Mouse (Mus musculus): ENCODE data around the gene Cd59b. TPM values are rescaled to one million over a fixed set of nuclear protein-coding genes. Genes with fewer than 3 reads are reported as not detected.

The Cd59b gene
- polyA plus RNA-seq (2014; fragmentation: Nextera tagmentation; extraction: Ambion mirVana): 2.1 and 2.9 TPM in 2 replicates

GRCm38 (mm10) chr2:104069704-104070185, at the start of gene Cd59b:
Gene Cd59b, plus strand, starts transcription at chr2:104069849.
- H3K4me2 ChIP-seq (ENCODE audit: low read depth, low read length, severe bottlenecking): peak within 1 kb of the TSS; percentile 54
- H3K4me3 ChIP-seq (ENCODE audit: low read depth, low read length): peak within 1 kb of the TSS; percentile 34
- no peaks in the 10 kb centered on the region for H3K4me1 ChIP-seq (replicated peaks; ENCODE audit: control insufficient read depth, insufficient read depth, low read length)
- peak within 1 kb of the TSS; percentile 45; the same call in 1 of the 2 replicates for H3K9ac ChIP-seq (ENCODE audit: low read length)
- peak; percentile 93 for ATAC-seq (replicated peaks; ENCODE audit: low FRiP score)
- H3K36me3 ChIP-seq (ENCODE audit: control insufficient read depth, insufficient read depth, low read length): no peaks in the 10 kb centered on the region
- H3K9me3 ChIP-seq (ENCODE audit: control insufficient read depth, low read length): no peaks in the 10 kb centered on the region
- WGBS: 5% methylated on average over 13 of the region's 13 CpGs
- H3K27ac ChIP-seq (ENCODE audit: low read depth, low read length): no peak within 1 kb of the TSS
- H3K27me3 ChIP-seq (ENCODE audit: control insufficient read depth, insufficient read depth, low read length): no peaks in the 10 kb centered on the region
- DNase-seq (ENCODE audit: low spot score): peak; percentile 79

GRCm38 (mm10) chr2:104023096-104023495, 46.6 kb upstream of the Cd59b start:
- Histone ChIP-seq H3K9me3 (ENCODE audit: control insufficient read depth, low read length) (no peaks in the 10 kb centered on the region), H3K36me3 (ENCODE audit: control insufficient read depth, insufficient read depth, low read length) (no peaks in the 10 kb centered on the region), H3K9ac (ENCODE audit: low read length) (no peak overlapping the region), H3K4me2 (ENCODE audit: low read depth, low read length, severe bottlenecking) (no peak overlapping the region), H3K4me1 (replicated peaks; ENCODE audit: control insufficient read depth, insufficient read depth, low read length) (no peaks in the 10 kb centered on the region), H3K4me3 (ENCODE audit: low read depth, low read length) (no peak overlapping the region), H3K27ac (ENCODE audit: low read depth, low read length) (no peak overlapping the region), H3K27me3 (ENCODE audit: control insufficient read depth, insufficient read depth, low read length) (no peaks in the 10 kb centered on the region)
- 86% methylated on average over 7 of the region's 7 CpGs for WGBS
- ATAC-seq (replicated peaks; ENCODE audit: low FRiP score) (no peak), DNase-seq (ENCODE audit: low spot score) (no peak)

- no peak overlapping the region for H3K27ac ChIP-seq (ENCODE audit: low read depth, low read length)
- no peak overlapping the region for H3K4me2 ChIP-seq (ENCODE audit: low read depth, low read length, severe bottlenecking)
- DNase-seq (ENCODE audit: low spot score): no peak
- H3K9me3 ChIP-seq (ENCODE audit: control insufficient read depth, low read length): no peaks in the 10 kb centered on the region
- ATAC-seq (replicated peaks; ENCODE audit: low FRiP score): no peak
- no peaks in the 10 kb centered on the region for H3K27me3 ChIP-seq (ENCODE audit: control insufficient read depth, insufficient read depth, low read length)
- 87% methylated on average over 4 of the region's 4 CpGs for WGBS
- no peak overlapping the region for H3K4me3 ChIP-seq (ENCODE audit: low read depth, low read length)
- no peak overlapping the region for H3K9ac ChIP-seq (ENCODE audit: low read length)
- H3K36me3 ChIP-seq (ENCODE audit: control insufficient read depth, insufficient read depth, low read length): no peaks in the 10 kb centered on the region
- peaks cover 4% of the 10 kb centered on the region; the same call in 1 of the 2 replicates for H3K4me1 ChIP-seq (replicated peaks; ENCODE audit: control insufficient read depth, insufficient read depth, low read length)
Observed at GRCm38 (mm10) chr2:104024656-104025055, 45.0 kb upstream of the Cd59b start.

GRCm38 (mm10) chr2:104027458-104028138, 42.1 kb upstream of the Cd59b start, which contains the start of gene Fbxo3:
Gene Fbxo3, plus strand, starts transcription at chr2:104027721.
- Histone ChIP-seq H3K27me3 (ENCODE audit: control insufficient read depth, insufficient read depth, low read length) (no peaks in the 10 kb centered on the region), H3K4me2 (ENCODE audit: low read depth, low read length, severe bottlenecking) (peak within 1 kb of the TSS; percentile 88), H3K9ac (ENCODE audit: low read length) (peak within 1 kb of the TSS; percentile 93), H3K27ac (ENCODE audit: low read depth, low read length) (no peak within 1 kb of the TSS), H3K4me3 (ENCODE audit: low read depth, low read length) (peak within 1 kb of the TSS; percentile 74), H3K4me1 (replicated peaks; ENCODE audit: control insufficient read depth, insufficient read depth, low read length) (peaks cover 4% of the 10 kb centered on the region; the same call in 1 of the 2 replicates), H3K36me3 (ENCODE audit: control insufficient read depth, insufficient read depth, low read length) (no peaks in the 10 kb centered on the region), H3K9me3 (ENCODE audit: control insufficient read depth, low read length) (no peaks in the 10 kb centered on the region)
- DNase-seq (ENCODE audit: low spot score) (peak; percentile 96), ATAC-seq (replicated peaks; ENCODE audit: low FRiP score) (peak; percentile 98)
- under 1% methylated on average over 44 of the region's 44 CpGs for WGBS

GRCm38 (mm10) chr2:104028139-104028723, 41.4 kb upstream of the Cd59b start, which contains the start of gene 4931422A03Rik:
Gene 4931422A03Rik, minus strand, starts transcription at chr2:104028361.
- peaks cover 4% of the 10 kb centered on the region; the same call in 1 of the 2 replicates for H3K4me1 ChIP-seq (replicated peaks; ENCODE audit: control insufficient read depth, insufficient read depth, low read length)
- ATAC-seq (replicated peaks; ENCODE audit: low FRiP score): peak; percentile 69
- no peaks in the 10 kb centered on the region for H3K27me3 ChIP-seq (ENCODE audit: control insufficient read depth, insufficient read depth, low read length)
- WGBS: 1% methylated on average over 32 of the region's 32 CpGs
- peak within 1 kb of the TSS; percentile 74 for H3K4me3 ChIP-seq (ENCODE audit: low read depth, low read length)
- H3K9me3 ChIP-seq (ENCODE audit: control insufficient read depth, low read length): no peaks in the 10 kb centered on the region
- peak within 1 kb of the TSS; percentile 93 for H3K9ac ChIP-seq (ENCODE audit: low read length)
- no peaks in the 10 kb centered on the region for H3K36me3 ChIP-seq (ENCODE audit: control insufficient read depth, insufficient read depth, low read length)
- H3K27ac ChIP-seq (ENCODE audit: low read depth, low read length): no peak within 1 kb of the TSS
- H3K4me2 ChIP-seq (ENCODE audit: low read depth, low read length, severe bottlenecking): peak within 1 kb of the TSS; percentile 88
- no peak for DNase-seq (ENCODE audit: low spot score)

- ATAC-seq (replicated peaks; ENCODE audit: low FRiP score) (no peak), DNase-seq (ENCODE audit: low spot score) (no peak)
- Histone ChIP-seq H3K4me1 (replicated peaks; ENCODE audit: control insufficient read depth, insufficient read depth, low read length) (peaks cover 4% of the 10 kb centered on the region; the same call in 1 of the 2 replicates), H3K36me3 (ENCODE audit: control insufficient read depth, insufficient read depth, low read length) (no peaks in the 10 kb centered on the region), H3K9me3 (ENCODE audit: control insufficient read depth, low read length) (no peaks in the 10 kb centered on the region), H3K9ac (ENCODE audit: low read length) (no peak overlapping the region), H3K27me3 (ENCODE audit: control insufficient read depth, insufficient read depth, low read length) (no peaks in the 10 kb centered on the region), H3K27ac (ENCODE audit: low read depth, low read length) (no peak overlapping the region), H3K4me3 (ENCODE audit: low read depth, low read length) (peak overlapping the region; percentile 74), H3K4me2 (ENCODE audit: low read depth, low read length, severe bottlenecking) (peak overlapping the region; percentile 88)
- 88% methylated on average over 2 of the region's 2 CpGs for WGBS
Observed at GRCm38 (mm10) chr2:104029074-104029473, 40.6 kb upstream of the Cd59b start.

- ATAC-seq (replicated peaks; ENCODE audit: low FRiP score): no peak
- Histone ChIP-seq H3K4me1 (replicated peaks; ENCODE audit: control insufficient read depth, insufficient read depth, low read length) (peaks cover 4% of the 10 kb centered on the region; the same call in 1 of the 2 replicates), H3K9ac (ENCODE audit: low read length) (no peak overlapping the region), H3K36me3 (ENCODE audit: control insufficient read depth, insufficient read depth, low read length) (no peaks in the 10 kb centered on the region), H3K4me3 (ENCODE audit: low read depth, low read length) (no peak overlapping the region), H3K27me3 (ENCODE audit: control insufficient read depth, insufficient read depth, low read length) (no peaks in the 10 kb centered on the region), H3K27ac (ENCODE audit: low read depth, low read length) (no peak overlapping the region), H3K4me2 (ENCODE audit: low read depth, low read length, severe bottlenecking) (no peak overlapping the region), H3K9me3 (ENCODE audit: control insufficient read depth, low read length) (no peaks in the 10 kb centered on the region)
- DNase-seq (ENCODE audit: low spot score): no peak
- WGBS: 89% methylated on average over 3 of the region's 3 CpGs
Observed at GRCm38 (mm10) chr2:104030381-104030780, 39.3 kb upstream of the Cd59b start.

- H3K4me3 ChIP-seq (ENCODE audit: low read depth, low read length): no peak overlapping the region
- WGBS: 91% methylated on average over 3 of the region's 3 CpGs
- H3K36me3 ChIP-seq (ENCODE audit: control insufficient read depth, insufficient read depth, low read length): no peaks in the 10 kb centered on the region
- no peak overlapping the region for H3K9ac ChIP-seq (ENCODE audit: low read length)
- H3K27ac ChIP-seq (ENCODE audit: low read depth, low read length): no peak overlapping the region
- H3K4me1 ChIP-seq (replicated peaks; ENCODE audit: control insufficient read depth, insufficient read depth, low read length): peaks cover 4% of the 10 kb centered on the region; the same call in 1 of the 2 replicates
- no peak overlapping the region for H3K4me2 ChIP-seq (ENCODE audit: low read depth, low read length, severe bottlenecking)
- H3K9me3 ChIP-seq (ENCODE audit: control insufficient read depth, low read length): no peaks in the 10 kb centered on the region
- ATAC-seq (replicated peaks; ENCODE audit: low FRiP score) (no peak), DNase-seq (ENCODE audit: low spot score) (no peak)
- H3K27me3 ChIP-seq (ENCODE audit: control insufficient read depth, insufficient read depth, low read length): no peaks in the 10 kb centered on the region
Observed at GRCm38 (mm10) chr2:104032056-104032455, 37.6 kb upstream of the Cd59b start.
